ENCODE assay signal across 24 mouse cellular contexts in the genomic region with DNA sequence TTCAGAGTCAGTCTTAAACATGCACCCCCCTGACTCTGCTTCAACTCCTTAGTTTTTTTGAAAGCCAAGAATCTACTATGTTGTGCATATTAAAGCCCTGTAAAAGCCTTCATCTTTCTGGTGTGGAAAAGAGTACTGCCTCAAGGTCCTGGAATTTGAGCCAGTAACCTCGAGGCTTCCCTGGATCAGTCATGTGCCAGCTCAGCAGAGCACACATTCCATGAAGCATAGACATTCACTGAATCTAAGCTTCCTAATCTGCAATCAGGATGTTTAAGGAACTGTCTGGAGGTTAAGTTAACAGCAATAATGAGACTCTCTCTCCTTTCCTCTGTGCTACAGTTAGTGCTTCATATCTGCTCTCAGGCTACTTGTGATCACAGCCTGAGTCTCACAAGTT.
"Had no signal": no experiment of that assay in that cellular context is flagged by ENCODE, and none has a peak within 500 bp of the region (broad histone marks: within the 10 kb centered on the region; RNA-seq: fewer than 3 reads in every experiment).

No protein-coding gene starts in this region.

- DNase-seq: gastrocnemius, postnatal 14 days; gastrocnemius, postnatal 36 days; heart, adult 11 months; heart, adult 2 months; heart, postnatal 14 days; heart, postnatal 36 days; kidney, adult 11 months; kidney, adult 2 months; kidney, adult 9 months; kidney, postnatal 14 days; kidney, postnatal 36 days; layer of hippocampus, adult 9-11 months; layer of hippocampus, postnatal 36 days; left cerebral cortex, postnatal 4 days had no signal

- H3K27me3 ChIP-seq: heart, embryonic 13.5 days; heart, embryonic 15.5 days; hindbrain, embryonic 13.5 days; hindbrain, embryonic 15.5 days; kidney, embryonic 15.5 days; limb, embryonic 13.5 days; limb, embryonic 15.5 days; liver, embryonic 12.5 days had no signal

- ATAC-seq: hindbrain, postnatal 0 days; intestine, embryonic 16.5 days; liver, embryonic 12.5 days had no signal
